ENCODE assay signal across 21 mouse cellular contexts in the genomic region with DNA sequence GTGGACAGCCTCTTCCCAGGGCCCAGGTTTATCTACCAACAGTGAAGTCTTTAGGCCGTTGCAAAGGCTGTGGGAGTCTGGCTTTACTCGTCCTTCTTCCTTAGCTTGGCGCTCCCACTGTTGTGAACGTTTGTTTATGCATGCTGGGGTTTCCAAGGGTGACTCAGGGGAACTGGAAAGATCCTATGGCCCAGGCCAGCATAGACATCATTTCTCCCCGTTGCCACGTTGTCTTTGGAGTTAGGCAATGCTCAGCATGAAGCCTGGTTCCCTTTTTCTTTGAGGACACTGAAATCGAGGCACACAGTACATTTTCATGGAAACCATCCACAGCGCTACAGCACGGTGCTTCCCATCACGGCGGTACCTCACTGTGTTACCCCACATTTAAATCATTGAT.
DNase-seq lines count a peak whose midpoint lies in the region; ATAC-seq and TF ChIP-seq lines count a peak whose summit lies in the region.
"Had no signal": no experiment of that assay in that cellular context is flagged by ENCODE, and none has a peak within 500 bp of the region (broad histone marks: within the 10 kb centered on the region; RNA-seq: fewer than 3 reads in every experiment).

No protein-coding gene starts in this region.

- no peak overlapping the region for H3K4me2 ChIP-seq in liver, postnatal 0 days (ENCODE audit: low read depth, low read length)
- H3K4me2 ChIP-seq in liver, embryonic 12.5 days: no peak overlapping the region
- H3K4me2 ChIP-seq in hindbrain, embryonic 14.5 days (replicated peaks): no peak overlapping the region
- H3K4me2 ChIP-seq: embryonic facial prominence, embryonic 12.5 days; lung, embryonic 15.5 days; midbrain, embryonic 12.5 days had no signal

- 0 out of 2 replicates have a peak, but pooled peaks cover 3% of the 10 kb centered on the region for H3K4me1 ChIP-seq in liver, postnatal 0 days (ENCODE audit: insufficient read depth)
- H3K4me1 ChIP-seq in liver, embryonic 12.5 days: no peaks in the 10 kb centered on the region
- no peaks in the 10 kb centered on the region for H3K4me1 ChIP-seq in hindbrain, embryonic 14.5 days (replicated peaks; ENCODE audit: control insufficient read depth, insufficient read depth, low read length)
- H3K4me1 ChIP-seq: embryonic facial prominence, embryonic 12.5 days; lung, embryonic 15.5 days; midbrain, embryonic 12.5 days had no signal

- H3K36me3 ChIP-seq in liver, postnatal 0 days (replicated peaks; ENCODE audit: insufficient read depth, low read length): no peaks in the 10 kb centered on the region
- H3K36me3 ChIP-seq in liver, embryonic 12.5 days: no peaks in the 10 kb centered on the region
- no peaks in the 10 kb centered on the region for H3K36me3 ChIP-seq in hindbrain, embryonic 14.5 days (replicated peaks; ENCODE audit: control insufficient read depth, insufficient read depth)
- H3K36me3 ChIP-seq: embryonic facial prominence, embryonic 12.5 days; lung, embryonic 15.5 days; midbrain, embryonic 12.5 days had no signal

- H3K27me3 ChIP-seq in liver, postnatal 0 days (ENCODE audit: insufficient read depth, low read length): no peaks in the 10 kb centered on the region
- no peaks in the 10 kb centered on the region for H3K27me3 ChIP-seq in liver, embryonic 12.5 days (replicated peaks)
- no peaks in the 10 kb centered on the region for H3K27me3 ChIP-seq in hindbrain, embryonic 14.5 days (ENCODE audit: control insufficient read depth, insufficient read depth, low read length)
- H3K27me3 ChIP-seq: embryonic facial prominence, embryonic 12.5 days; lung, embryonic 15.5 days; midbrain, embryonic 12.5 days had no signal

- H3K27ac ChIP-seq in liver, postnatal 0 days (ENCODE audit: low read depth): no peak overlapping the region
- H3K27ac ChIP-seq in liver, embryonic 12.5 days: no peak overlapping the region
- no peak overlapping the region for H3K27ac ChIP-seq in left cerebral cortex, adult 2 months
- H3K27ac ChIP-seq in hindbrain, embryonic 14.5 days: no peak overlapping the region
- H3K27ac ChIP-seq: embryonic facial prominence, embryonic 12.5 days; hindbrain, postnatal 0 days; lung, embryonic 15.5 days; midbrain, embryonic 12.5 days had no signal

- H3K9ac ChIP-seq in liver, postnatal 0 days (replicated peaks): no peak overlapping the region
- no peak overlapping the region for H3K9ac ChIP-seq in liver, embryonic 12.5 days
- H3K9ac ChIP-seq in hindbrain, embryonic 14.5 days: no peak overlapping the region
- H3K9ac ChIP-seq: embryonic facial prominence, embryonic 12.5 days; lung, embryonic 15.5 days; midbrain, embryonic 12.5 days had no signal

- no peaks in the 10 kb centered on the region for H3K9me3 ChIP-seq in liver, postnatal 0 days (ENCODE audit: low read length)
- H3K9me3 ChIP-seq in liver, embryonic 12.5 days (replicated peaks): no peaks in the 10 kb centered on the region; the same call in 1 of the 2 replicates
- 0 out of 2 replicates have a peak, but pooled peaks cover 3% of the 10 kb centered on the region for H3K9me3 ChIP-seq in hindbrain, embryonic 14.5 days (ENCODE audit: control insufficient read depth, low read length)
- H3K9me3 ChIP-seq: embryonic facial prominence, embryonic 12.5 days; lung, embryonic 15.5 days had no signal

- 69% methylated on average over 11 of the region's 11 CpGs for WGBS in liver, postnatal 0 days (ENCODE audit: insufficient replicate concordance)
- 54% methylated on average over 11 of the region's 11 CpGs for WGBS in liver, embryonic 12.5 days (ENCODE audit: insufficient replicate concordance)
- WGBS in hindbrain, embryonic 14.5 days: 66% methylated on average over 11 of the region's 11 CpGs

- intact Hi-C loops in left cerebral cortex, adult 2 months (cut with DNase I): no loop called here

- no peak overlapping the region for H3K4me3 ChIP-seq in liver, postnatal 0 days (ENCODE audit: low read depth, low read length)
- H3K4me3 ChIP-seq in liver, embryonic 12.5 days: no peak overlapping the region
- no peak overlapping the region for H3K4me3 ChIP-seq in left cerebral cortex, adult 2 months
- no peak overlapping the region for H3K4me3 ChIP-seq in hindbrain, embryonic 14.5 days (replicated peaks; ENCODE audit: low read length)
- H3K4me3 ChIP-seq: embryonic facial prominence, embryonic 12.5 days; erythroblast, embryonic 14.5 days; lung, embryonic 15.5 days; midbrain, embryonic 12.5 days had no signal

- no peak for TF ChIP-seq EP300 in liver, postnatal 0 days (IDR thresholded peaks at IDR 0.05; ENCODE audit: low read depth)

- ATAC-seq in liver, postnatal 0 days: no peak
- ATAC-seq in liver, embryonic 12.5 days: no peak
- peak; percentile 95 for ATAC-seq in granulocyte monocyte progenitor cell, adult 5-6 weeks (replicated peaks; ENCODE audit: poor library complexity, severe bottlenecking)
- no peak for ATAC-seq in cerebellum, adult (ENCODE audit: insufficient number of reproducible peaks, low FRiP score, low TSS enrichment)
- ATAC-seq in hindbrain, embryonic 14.5 days (ENCODE audit: low FRiP score): no peak
- ATAC-seq: forebrain, embryonic 14.5 days; hindbrain, postnatal 0 days had no signal

- peak; percentile 24 for DNase-seq in liver, postnatal 0 days
- DNase-seq in lung, postnatal 14 days: peak; percentile 24
- DNase-seq in monocyte, adult 2 months (ENCODE audit: low read depth in 1 of 2, low spot score in 2 of 2): peak; percentile 40 to 70
- no peak for DNase-seq in left cerebral cortex, adult 2 months (ENCODE audit: extremely low spot score in 1 of 2, low spot score in 2 of 2)
- DNase-seq in hindbrain, embryonic 14.5 days (ENCODE audit: low spot score): no peak
- DNase-seq: adrenal gland, adult 8-10 months; cerebellum, adult 9-11 months; gastrocnemius, postnatal 36 days; kidney, adult 2 months; kidney, postnatal 14 days; left cerebral cortex, postnatal 4 days; right cerebral cortex, postnatal 25 days had no signal

- no peak for TF ChIP-seq CTCF in liver, postnatal 0 days (IDR thresholded peaks at IDR 0.05; ENCODE audit: low read depth)
- no peak for TF ChIP-seq CTCF in left cerebral cortex, adult 2 months (IDR thresholded peaks at IDR 0.05)

Comparison
In these comparisons a context has a peak if more than half of its experiments do, and no peak if none do; other contexts are left out.
1. DNase-seq: peak in liver, postnatal 0 days (single experiment), lung, postnatal 14 days (single experiment) and monocyte, adult 2 months (2 of 2); none in left cerebral cortex, adult 2 months (0 of 2) and hindbrain, embryonic 14.5 days (single experiment).